Mouse (Mus musculus) ES-Bruce4 (cell line): Measurements from ENCODE around the gene Camkk1.

Experiments
- CTCF ChIP-seq: IDR thresholded peaks from one replicate; pipeline ENCODE4 v1.8.1; 2011; ENCODE audit warnings: low read depth, low read length
- POLR2A ChIP-seq: IDR thresholded peaks from one replicate; pipeline ENCODE4 v1.8.1; 2011; ENCODE audit warnings: low read length; ENCODE audit not compliant: insufficient read depth

- no peak for TF ChIP-seq CTCF
- no peak for TF ChIP-seq POLR2A
Observed at GRCm38 (mm10) chr11:73080306-73080705, 61.5 kb downstream of the Camkk1 start.
